Mouse (Mus musculus) forebrain, embryonic 11.5 days (tissue): ENCODE data around the gene Mrps21. TPM values are rescaled to one million over a fixed set of nuclear protein-coding genes. Genes with fewer than 3 reads are reported as not detected.

ENCODE experiments used
- ATAC-seq: fragments of 200-750 bp; cut with Nextera tagmentation; replicated peaks from 2 replicates; pipeline ENCODE4 v1.8.0; 2017; ENCODE audit warnings: moderate TSS enrichment; ENCODE audit not compliant: low FRiP score
- DNase-seq: peaks from one replicate; pipeline ENCODE4 v3.0.0-alpha.2; 2017; ENCODE audit warnings: low spot score
- H3K27ac ChIP-seq: fragments of 300-500 bp; sonication (generic); 2 replicates; pipeline ENCODE4 v1.5.1; 2014; ENCODE audit warnings: low read depth, low read length
- H3K27me3 ChIP-seq: fragments of 300-500 bp; sonication (generic); 2 replicates; pipeline ENCODE4 v1.6.1; 2014; ENCODE audit warnings: mild to moderate bottlenecking, low read length, mixed read lengths; ENCODE audit not compliant: control insufficient read depth, insufficient read depth
- H3K36me3 ChIP-seq: fragments of 300-500 bp; sonication (generic); 2 replicates; pipeline ENCODE4 v1.6.1; 2014; ENCODE audit warnings: mild to moderate bottlenecking, low read length, moderate library complexity, mixed read lengths; ENCODE audit not compliant: control insufficient read depth, insufficient read depth
- H3K4me1 ChIP-seq: fragments of 300-500 bp; sonication (generic); replicated peaks from 2 replicates; pipeline ENCODE4 v1.6.1; 2014; ENCODE audit warnings: low read length, mixed read lengths; ENCODE audit not compliant: control insufficient read depth, insufficient read depth
- H3K4me2 ChIP-seq: fragments of 300-500 bp; sonication (generic); 2 replicates; pipeline ENCODE4 v1.6.1; 2014; ENCODE audit warnings: low read depth, mild to moderate bottlenecking, low read length, moderate library complexity, mixed read lengths; ENCODE audit not compliant: severe bottlenecking
- H3K4me3 ChIP-seq: fragments of 300-500 bp; sonication (generic); 2 replicates; pipeline ENCODE4 v1.5.1; 2014; ENCODE audit warnings: low read depth, low read length
- H3K9ac ChIP-seq: fragments of 300-500 bp; sonication (generic); 2 replicates; pipeline ENCODE4 v1.6.1; 2014; ENCODE audit warnings: low read length
- H3K9me3 ChIP-seq: fragments of 300-500 bp; sonication (generic); 2 replicates; pipeline ENCODE4 v1.6.1; 2016; ENCODE audit warnings: low read length, mixed read lengths; ENCODE audit not compliant: control insufficient read depth
- WGBS: fragments of 180-500 bp; shearing (Covaris S2); extraction: QIAGEN DNeasy Blood & Tissue Kit; methylation state at CpG from one replicate; pipeline ENCODE4 v1.1.7; 2014; 5-methylcytosine and 5-hydroxymethylcytosine counted together
- polyA plus RNA-seq: library from polyadenylated mRNA; unstranded; fragments of >200 nt; fragmentation: Nextera tagmentation; extraction: Ambion mirVana; gene quantifications from 2 replicates; pipeline ENCODE4 v1.2.1, GENCODE M21; 2014

Mrps21 gene
- polyA plus RNA-seq, 1 experiment from 2014 or later = 322 TPM

- under 1% methylated on average over 49 of the region's 49 CpGs for WGBS
- H3K4me1 ChIP-seq = peaks cover 3% of the 10 kb centered on the region; the same call in 1 of the 2 replicates
- H3K27me3 ChIP-seq = no peaks in the 10 kb centered on the region
- no peaks in the 10 kb centered on the region for H3K9me3 ChIP-seq
- no peaks in the 10 kb centered on the region for H3K36me3 ChIP-seq
- peak overlapping the region; percentile 53 for H3K4me2 ChIP-seq
- peak overlapping the region; percentile 84 for H3K4me3 ChIP-seq
- peak overlapping the region; percentile 72 for H3K9ac ChIP-seq
- peak; percentile 96 for ATAC-seq
- peak; percentile 100 for DNase-seq
- H3K27ac ChIP-seq = peak overlapping the region; percentile 100
These were observed 51.9 kb downstream of the Mrps21 start for GRCm38 (mm10) chr3:95819351-95819985.

- Histone ChIP-seq H3K9me3 (no peaks in the 10 kb centered on the region), H3K4me1 (peaks cover 3% of the 10 kb centered on the region; the same call in 1 of the 2 replicates), H3K27ac (peak within 1 kb of the TSS; percentile 100), H3K36me3 (no peaks in the 10 kb centered on the region), H3K9ac (peak within 1 kb of the TSS; percentile 97), H3K27me3 (no peaks in the 10 kb centered on the region), H3K4me2 (peak within 1 kb of the TSS; percentile 77), H3K4me3 (peak within 1 kb of the TSS; percentile 84)
- WGBS = under 1% methylated on average over 55 of the region's 60 CpGs
- ATAC-seq (peak; percentile 63), DNase-seq (peak; percentile 90)
These were observed 52.6 kb downstream of the Mrps21 start, which contains the start of gene Rprd2 for GRCm38 (mm10) chr3:95818571-95819288. Gene Rprd2 (minus strand): TSS chr3:95818863.

GRCm38 (mm10) chr3:95818026-95818511, 53.2 kb downstream of the Mrps21 start:
- DNase-seq (peak; percentile 72), ATAC-seq (peak; percentile 4; the same call in 1 of the 2 replicates)
- under 1% methylated on average over 21 of the region's 21 CpGs for WGBS

GRCm38 (mm10) chr3:95816681-95817080, 54.6 kb downstream of the Mrps21 start:
- Histone ChIP-seq H3K36me3 (no peaks in the 10 kb centered on the region), H3K4me1 (peaks cover 3% of the 10 kb centered on the region; the same call in 1 of the 2 replicates), H3K9me3 (no peaks in the 10 kb centered on the region), H3K9ac (no peak overlapping the region), H3K27ac (no peak overlapping the region), H3K4me2 (peak overlapping the region; percentile 24; the same call in 1 of the 2 replicates), H3K4me3 (no peak overlapping the region), H3K27me3 (no peaks in the 10 kb centered on the region)
- ATAC-seq (no peak), DNase-seq (no peak)
- WGBS = 95% methylated on average over 3 of the region's 3 CpGs

More at GRCm38 (mm10) chr3:95818026-95818511, 53.2 kb downstream of the Mrps21 start:
- Histone ChIP-seq H3K9ac (peak overlapping the region; percentile 97), H3K27ac (peak overlapping the region; percentile 100), H3K4me3 (peak overlapping the region; percentile 84), H3K9me3 (no peaks in the 10 kb centered on the region), H3K36me3 (no peaks in the 10 kb centered on the region), H3K4me2 (peak overlapping the region; percentile 77), H3K27me3 (no peaks in the 10 kb centered on the region), H3K4me1 (peaks cover 3% of the 10 kb centered on the region; the same call in 1 of the 2 replicates)

Other genes starting within 250 kb of the Mrps21 start
- gene Ensa, start 246.5 kb downstream of the Mrps21 start, polyA plus RNA-seq = 85.1 and 94.3 TPM in 2 replicates
- gene Mcl1, start 212.7 kb downstream of the Mrps21 start, polyA plus RNA-seq = 66.8 and 69.9 TPM in 2 replicates
- 0.64 and 1.6 TPM in 2 replicates for gene Adamtsl4, start 183.6 kb downstream of the Mrps21 start, polyA plus RNA-seq
- 17.2 and 19.4 TPM in 2 replicates for gene Ecm1, start 131.9 kb downstream of the Mrps21 start, polyA plus RNA-seq
- 54.9 and 61.6 TPM in 2 replicates for gene Tars2, start 111.3 kb downstream of the Mrps21 start, polyA plus RNA-seq
- 23.8 and 24.6 TPM in 2 replicates for gene Rprd2, start 52.7 kb downstream of the Mrps21 start, polyA plus RNA-seq
- gene Prpf3, start 15.6 kb downstream of the Mrps21 start, polyA plus RNA-seq = 69.7 and 75.5 TPM in 2 replicates
- 5.8 and 7.7 TPM in 2 replicates for gene Ciart, start 10.7 kb upstream of the Mrps21 start, polyA plus RNA-seq
- 7.5 and 10.3 TPM in 2 replicates for gene BC028528, start 20.5 kb upstream of the Mrps21 start, polyA plus RNA-seq
- 29.7 and 33.3 TPM in 2 replicates for gene Aph1a, start 22.4 kb upstream of the Mrps21 start, polyA plus RNA-seq
- gene Car14, start 33.2 kb upstream of the Mrps21 start, polyA plus RNA-seq = 49.4 and 53.6 TPM in 2 replicates
- gene Anp32e, start 57.7 kb upstream of the Mrps21 start, polyA plus RNA-seq = 157 and 167 TPM in 2 replicates
- 82.5 and 85.6 TPM in 2 replicates for gene Plekho1, start 124.5 kb upstream of the Mrps21 start, polyA plus RNA-seq
- 20.3 and 24.8 TPM in 2 replicates for gene Vps45, start 186.9 kb upstream of the Mrps21 start, polyA plus RNA-seq
- gene Otud7b, start 233.0 kb upstream of the Mrps21 start, polyA plus RNA-seq = 11.0 and 11.3 TPM in 2 replicates